Comparison of ENCODE assay signal across 14 mouse cellular contexts in the genomic region with DNA sequence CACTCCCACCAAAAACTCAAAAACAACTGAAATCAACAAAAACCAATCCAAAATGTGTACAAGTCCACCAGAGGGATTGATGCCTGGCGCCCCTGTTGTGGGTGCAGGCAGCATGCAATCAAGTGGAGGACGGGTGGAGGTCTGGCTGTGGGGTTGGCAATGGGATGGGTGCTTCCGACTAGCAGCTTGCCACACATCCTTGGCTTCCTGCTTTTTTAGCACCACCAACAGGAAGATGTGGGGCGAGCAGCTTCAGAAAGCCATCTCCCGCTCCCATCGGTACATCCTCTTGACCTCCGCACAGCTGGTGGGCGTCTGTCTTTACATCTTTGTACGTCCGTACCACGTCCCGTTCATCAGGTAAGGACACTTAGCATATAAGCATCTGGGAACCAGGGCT.
DNase-seq lines count a peak whose midpoint lies in the region; ATAC-seq and TF ChIP-seq lines count a peak whose summit lies in the region.
"Had no signal": no experiment of that assay in that cellular context is flagged by ENCODE, and none has a peak within 500 bp of the region (broad histone marks: within the 10 kb centered on the region; RNA-seq: fewer than 3 reads in every experiment).

No protein-coding gene starts in this region.

- no peaks in the 10 kb centered on the region for H3K79me2 ChIP-seq in macrophage (ENCODE audit: inconsistent target)

- TF ChIP-seq CTCF in gastrocnemius, adult 2 months (IDR thresholded peaks at IDR 0.05): peak; percentile 24
- peak; percentile 22; the same call in 1 of the 2 replicates for TF ChIP-seq CTCF in kidney, postnatal 0 days (IDR thresholded peaks at IDR 0.05; ENCODE audit: low read depth)

- no peak overlapping the region for H3K4me2 ChIP-seq in kidney, postnatal 0 days (ENCODE audit: low read length)
- no peak overlapping the region for H3K4me2 ChIP-seq in kidney, embryonic 14.5 days (replicated peaks; ENCODE audit: low read depth, low read length)
- H3K4me2 ChIP-seq in midbrain, embryonic 15.5 days: no peak overlapping the region
- H3K4me2 ChIP-seq: forebrain, embryonic 12.5 days; hindbrain, embryonic 13.5 days; neural tube, embryonic 12.5 days had no signal

- DNase-seq in gastrocnemius, adult 2 months: no peak
- no peak for DNase-seq in gastrocnemius, postnatal 25 days
- no peak for DNase-seq in kidney, postnatal 0 days (ENCODE audit: low spot score)
- peak; percentile 12 for DNase-seq in ES-CJ7 (ENCODE audit: low read depth, low spot score)
- no peak for DNase-seq in retina, postnatal 1 day
- DNase-seq: B cell, adult 2 months; cerebellum, adult 11 months; gastrocnemius, postnatal 10 days had no signal

- H3K36me3 ChIP-seq in kidney, postnatal 0 days (ENCODE audit: insufficient read depth, low read length): 0 out of 2 replicates have a peak, but pooled peaks cover 2% of the 10 kb centered on the region
- H3K36me3 ChIP-seq in kidney, embryonic 14.5 days (ENCODE audit: control insufficient read depth, insufficient read depth, low read length): no peaks in the 10 kb centered on the region
- H3K36me3 ChIP-seq in macrophage (ENCODE audit: inconsistent target): peaks cover 14% of the 10 kb centered on the region
- H3K36me3 ChIP-seq in midbrain, embryonic 15.5 days (replicated peaks): no peaks in the 10 kb centered on the region
- H3K36me3 ChIP-seq: forebrain, embryonic 12.5 days; hindbrain, embryonic 13.5 days; neural tube, embryonic 12.5 days had no signal

- no peaks in the 10 kb centered on the region for H3K27me3 ChIP-seq in kidney, postnatal 0 days (ENCODE audit: insufficient read depth, low read length)
- no peaks in the 10 kb centered on the region for H3K27me3 ChIP-seq in kidney, embryonic 14.5 days (ENCODE audit: control insufficient read depth, insufficient read depth, low read length)
- H3K27me3 ChIP-seq in midbrain, embryonic 15.5 days (replicated peaks): no peaks in the 10 kb centered on the region
- H3K27me3 ChIP-seq: forebrain, embryonic 12.5 days; hindbrain, embryonic 13.5 days; neural tube, embryonic 12.5 days had no signal

- 61% methylated on average over 12 of the region's 12 CpGs for WGBS in kidney, postnatal 0 days
- 73% methylated on average over 12 of the region's 12 CpGs for WGBS in kidney, embryonic 14.5 days
- WGBS in macrophage (ENCODE audit: missing documents): 54% methylated on average over 12 of the region's 12 CpGs
- 64% methylated on average over 12 of the region's 12 CpGs for WGBS in midbrain, embryonic 15.5 days

- H3K9me3 ChIP-seq in kidney, postnatal 0 days (replicated peaks; ENCODE audit: low read length): no peaks in the 10 kb centered on the region
- H3K9me3 ChIP-seq in kidney, embryonic 14.5 days (ENCODE audit: control insufficient read depth, low read length): no peaks in the 10 kb centered on the region
- H3K9me3 ChIP-seq in midbrain, embryonic 15.5 days: no peaks in the 10 kb centered on the region
- H3K9me3 ChIP-seq: forebrain, embryonic 12.5 days; hindbrain, embryonic 13.5 days; neural tube, embryonic 12.5 days had no signal

- intact Hi-C loops in gastrocnemius, adult 2 months (cut with DNase I): no loop called here

- H3K9ac ChIP-seq in kidney, postnatal 0 days (ENCODE audit: low read depth, low read length): no peak overlapping the region
- H3K9ac ChIP-seq in kidney, embryonic 14.5 days (ENCODE audit: low read depth, low read length): no peak overlapping the region
- no peak overlapping the region for H3K9ac ChIP-seq in midbrain, embryonic 15.5 days
- H3K9ac ChIP-seq: forebrain, embryonic 12.5 days; hindbrain, embryonic 13.5 days; neural tube, embryonic 12.5 days had no signal

- no peak for ATAC-seq in kidney, postnatal 0 days (replicated peaks; ENCODE audit: low FRiP score, low read depth)
- no peak for ATAC-seq in kidney, embryonic 14.5 days (ENCODE audit: low FRiP score, low TSS enrichment)
- ATAC-seq in midbrain, embryonic 15.5 days (replicated peaks): no peak

- peak overlapping the region; percentile 32; the same call in 1 of the 2 replicates for H3K27ac ChIP-seq in gastrocnemius, adult 2 months
- no peak overlapping the region for H3K27ac ChIP-seq in kidney, postnatal 0 days
- H3K27ac ChIP-seq in kidney, embryonic 14.5 days (ENCODE audit: low read depth, low read length): no peak overlapping the region
- H3K27ac ChIP-seq in macrophage: peak overlapping the region; percentile 86
- no peak overlapping the region for H3K27ac ChIP-seq in midbrain, embryonic 15.5 days
- H3K27ac ChIP-seq: forebrain, embryonic 12.5 days; hindbrain, embryonic 13.5 days; neural tube, embryonic 12.5 days had no signal

- H3K4me3 ChIP-seq in gastrocnemius, adult 2 months: no peak overlapping the region
- no peak overlapping the region for H3K4me3 ChIP-seq in kidney, postnatal 0 days (replicated peaks; ENCODE audit: low read depth, low read length)
- H3K4me3 ChIP-seq in kidney, embryonic 14.5 days (ENCODE audit: low read length): no peak overlapping the region
- H3K4me3 ChIP-seq in macrophage (ENCODE audit: inconsistent target): no peak overlapping the region
- H3K4me3 ChIP-seq in midbrain, embryonic 15.5 days: no peak overlapping the region
- H3K4me3 ChIP-seq: forebrain, embryonic 12.5 days; hindbrain, embryonic 13.5 days; neural tube, embryonic 12.5 days had no signal

- no peaks in the 10 kb centered on the region for H3K4me1 ChIP-seq in kidney, postnatal 0 days (replicated peaks; ENCODE audit: insufficient read depth, low read length)
- no peaks in the 10 kb centered on the region for H3K4me1 ChIP-seq in kidney, embryonic 14.5 days (ENCODE audit: control insufficient read depth, insufficient read depth, low read length)
- 0 out of 2 replicates have a peak, but pooled peaks cover 4% of the 10 kb centered on the region for H3K4me1 ChIP-seq in midbrain, embryonic 15.5 days
- H3K4me1 ChIP-seq: forebrain, embryonic 12.5 days; neural tube, embryonic 12.5 days had no signal

Comparison
In these comparisons a context has a peak if more than half of its experiments do, and no peak if none do; other contexts are left out.
1. H3K27ac ChIP-seq: peak in gastrocnemius, adult 2 months (single experiment) and macrophage (single experiment); none in kidney, postnatal 0 days (single experiment), kidney, embryonic 14.5 days (single experiment) and midbrain, embryonic 15.5 days (single experiment).